Mouse (Mus musculus): ENCODE results near the gene Ezh1.

- TF ChIP-seq CTCF (IDR thresholded peaks at IDR 0.05; ENCODE audit: low read depth, low read length), result no peak
- TF ChIP-seq TAL1 (conservative IDR thresholded peaks at IDR 0.05; ENCODE audit: low read depth, low read length), result no peak
- no peak for TF ChIP-seq GATA2 (IDR thresholded peaks at IDR 0.05; ENCODE audit: borderline replicate concordance, low read depth, low read length)
Measured at GRCm38 (mm10) chr11:101167963-101168300, 58.3 kb downstream of the Ezh1 start.

Measured in G1E (cell line).